Mouse (Mus musculus) myocyte (in vitro differentiated cells): Measurements from ENCODE around the gene Padi6. TPM values are rescaled to one million over a fixed set of nuclear protein-coding genes. Genes with fewer than 3 reads are reported as not detected.

ENCODE experiments used
- H3K27me3 ChIP-seq: one replicate; pipeline ENCODE4 v1.6.1; 2011; ENCODE audit not compliant: control insufficient read depth, insufficient read depth, insufficient read length
- H3K36me3 ChIP-seq: one replicate; pipeline ENCODE4 v1.6.1; 2011; ENCODE audit not compliant: control insufficient read depth, insufficient read depth
- H3K4me2 ChIP-seq: one replicate; pipeline ENCODE4 v1.6.1; 2011; ENCODE audit warnings: low read depth, control low read depth
- H3K4me3 ChIP-seq: one replicate; pipeline ENCODE4 v1.5.1; 2011; ENCODE audit warnings: mild to moderate bottlenecking, control low read depth, moderate library complexity
- H3K79me2 ChIP-seq: one replicate; pipeline ENCODE4 v1.6.1; 2011; ENCODE audit not compliant: control insufficient read depth, insufficient read depth
- H3ac ChIP-seq: one replicate; pipeline ENCODE4 v1.6.1; 2011; ENCODE audit not compliant: control insufficient read depth, insufficient read length
- CEBPB ChIP-seq: IDR thresholded peaks from 2 replicates; pipeline ENCODE4 v1.6.1; 2011; ENCODE audit warnings: mild to moderate bottlenecking, moderate library complexity; ENCODE audit not compliant: poor library complexity, insufficient read depth, severe bottlenecking
- E2F4 ChIP-seq: IDR thresholded peaks from one replicate; pipeline ENCODE4 v1.6.1; 2011; ENCODE audit warnings: mild to moderate bottlenecking, control low read depth, moderate library complexity; ENCODE audit not compliant: insufficient read depth
- MAX ChIP-seq: IDR thresholded peaks from one replicate; pipeline ENCODE4 v1.6.1; 2011; ENCODE audit warnings: low read depth, mild to moderate bottlenecking, control low read depth
- MYOD1 ChIP-seq, 3 experiments: IDR thresholded peaks; one replicate each; pipeline ENCODE4 v1.6.1; 2011; ENCODE audit warnings: control low read depth in 2 of 3, low read depth in 2 of 3, mild to moderate bottlenecking in 2 of 3, moderate library complexity in 1 of 3; ENCODE audit not compliant: insufficient read length in 2 of 3, control insufficient read depth in 1 of 3
- MYOG ChIP-seq, 3 experiments: IDR thresholded peaks; one replicate each; pipeline ENCODE4 v1.6.1; 2011; ENCODE audit warnings: control low read depth in 2 of 3, low read depth in 2 of 3, mild to moderate bottlenecking in 2 of 3; ENCODE audit not compliant: insufficient read length in 2 of 3, control insufficient read depth in 1 of 3, insufficient read depth in 1 of 3
- POLR2A ChIP-seq: IDR thresholded peaks from one replicate; pipeline ENCODE4 v1.6.1; 2011; ENCODE audit warnings: low read depth, mild to moderate bottlenecking, control low read depth, moderate library complexity; ENCODE audit not compliant: insufficient read length
- POLR2AphosphoS2 ChIP-seq: IDR thresholded peaks from one replicate; pipeline ENCODE4 v1.6.1; 2011; ENCODE audit warnings: low read depth, control low read depth; ENCODE audit not compliant: insufficient read length
- REST ChIP-seq: IDR thresholded peaks from one replicate; pipeline ENCODE4 v1.6.1; 2011; ENCODE audit warnings: mild to moderate bottlenecking, control low read depth, moderate library complexity; ENCODE audit not compliant: insufficient read depth, insufficient read length
- SRF ChIP-seq: IDR thresholded peaks from one replicate; pipeline ENCODE4 v1.6.1; 2011; ENCODE audit warnings: low read depth; ENCODE audit not compliant: control insufficient read depth, insufficient read length
- TCF12 ChIP-seq: IDR thresholded peaks from one replicate; pipeline ENCODE4 v1.6.1; 2011; ENCODE audit warnings: mild to moderate bottlenecking, control low read depth; ENCODE audit not compliant: poor library complexity, insufficient read depth, severe bottlenecking
- TCF3 ChIP-seq: IDR thresholded peaks from one replicate; pipeline ENCODE4 v1.6.1; 2011; ENCODE audit warnings: low read depth, control low read depth; ENCODE audit not compliant: insufficient read length
- USF1 ChIP-seq: IDR thresholded peaks from one replicate; pipeline ENCODE4 v1.6.1; 2011; ENCODE audit warnings: low read depth, mild to moderate bottlenecking, control low read depth, moderate library complexity
- polyA plus RNA-seq: library from polyadenylated mRNA; unstranded; fragments of >200 nt; fragmentation: generic; extraction: Trizol; gene quantifications from one replicate; pipeline ENCODE4 v1.2.1, GENCODE M21; 2012; ENCODE audit warnings: missing spikeins

Gene Padi6
- 0.20 TPM for polyA plus RNA-seq

DNA sequence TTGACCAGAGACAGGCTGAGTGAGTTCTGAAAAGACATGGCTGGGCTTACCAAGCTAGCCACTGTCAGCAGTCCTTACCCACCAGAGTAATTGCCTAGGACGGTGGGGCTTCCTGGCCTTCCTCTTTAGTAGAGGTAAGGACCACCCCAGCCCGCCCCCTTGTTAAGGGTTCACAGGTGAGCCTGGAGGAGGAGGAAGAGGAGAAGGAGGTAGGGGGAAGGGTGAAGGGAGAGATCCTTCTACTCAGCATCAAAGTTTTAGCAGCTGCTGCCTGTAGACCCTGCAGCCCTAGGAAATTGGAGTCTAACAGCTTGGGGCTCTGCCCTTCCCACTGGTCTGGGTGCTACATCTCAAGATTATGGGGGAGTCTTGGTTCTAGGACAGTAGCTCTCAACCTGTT, at the start of gene Padi6:
TSS of gene Padi6 (minus strand) at position 101 of the 400 bp plus-strand sequence.
- H3K4me3 ChIP-seq: no peak within 1 kb of the TSS

DNA sequence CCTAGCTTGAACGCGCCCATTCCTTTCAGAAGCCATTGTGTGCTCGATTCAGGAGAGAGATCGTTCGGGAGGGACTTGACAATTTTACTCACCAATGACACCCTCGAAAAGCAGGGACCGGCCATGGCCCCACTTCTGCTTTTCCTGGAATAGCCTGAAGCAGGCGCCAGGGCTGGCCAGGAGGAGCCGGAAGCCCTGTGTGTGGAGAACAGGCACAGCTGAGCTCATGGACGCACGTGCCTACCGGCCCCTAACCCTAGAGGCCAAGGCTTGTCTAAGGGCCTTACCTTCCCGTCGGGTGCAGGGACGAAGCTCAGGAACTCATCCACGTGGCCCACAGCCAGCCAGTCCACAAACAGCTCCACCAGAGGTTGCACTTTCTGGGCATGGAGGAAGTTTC, 48.6 kb upstream of the Padi6 start:
- Histone ChIP-seq H3K36me3 (no peaks in the 10 kb centered on the region), H3K79me2 (no peaks in the 10 kb centered on the region), H3K4me3 (no peak overlapping the region), H3K27me3 (peaks cover 6% of the 10 kb centered on the region), H3K4me2 (no peak overlapping the region), H3ac (no peak overlapping the region)
- TF ChIP-seq TCF3 (no peak), MAX (no peak), E2F4 (no peak), POLR2AphosphoS2 (no peak), MYOG (IDR thresholded peaks at IDR 0.05; ENCODE audit: control insufficient read depth in 1 of 3, insufficient read depth in 1 of 3, insufficient read length in 2 of 3, low read depth in 2 of 3) (no peak), SRF (no peak), TCF12 (no peak), CEBPB (no peak)

More for the DNA sequence above, at the start of gene Padi6:
- no peaks in the 10 kb centered on the region for H3K79me2 ChIP-seq
- no peak within 1 kb of the TSS for H3ac ChIP-seq
- H3K27me3 ChIP-seq: peaks cover 17% of the 10 kb centered on the region
- no peak for TF ChIP-seq MAX
- no peak for TF ChIP-seq E2F4
- no peak for TF ChIP-seq MYOD1 (IDR thresholded peaks at IDR 0.05; ENCODE audit: control insufficient read depth in 1 of 3, insufficient read length in 2 of 3, low read depth in 2 of 3)
- TF ChIP-seq CEBPB: no peak
- TF ChIP-seq POLR2A: no peak
- no peak for TF ChIP-seq POLR2AphosphoS2
- TF ChIP-seq REST: no peak
- no peak for TF ChIP-seq USF1
- TF ChIP-seq SRF: no peak
- no peak for TF ChIP-seq TCF3
- no peak within 1 kb of the TSS for H3K4me2 ChIP-seq
- H3K36me3 ChIP-seq: no peaks in the 10 kb centered on the region

DNA sequence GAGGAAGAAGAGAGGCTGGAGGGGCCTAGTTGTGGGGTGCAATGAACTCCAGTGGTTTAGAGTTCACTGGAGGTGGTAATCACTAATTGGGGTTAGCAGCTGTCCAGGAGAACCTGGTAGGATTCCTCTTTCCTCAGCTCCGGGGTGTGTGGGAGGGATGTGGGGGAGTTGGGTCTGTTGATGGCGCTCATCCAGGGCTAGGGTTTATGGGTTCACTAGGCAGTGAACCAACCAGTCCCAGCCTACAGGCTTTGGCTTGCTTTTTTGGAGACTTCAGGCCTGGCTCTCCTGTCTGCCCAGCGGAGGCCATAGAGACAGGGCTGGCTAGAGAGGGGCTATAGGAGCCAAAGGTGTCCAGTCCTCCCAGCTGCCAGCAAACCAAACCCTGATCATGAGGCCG, 47.5 kb upstream of the Padi6 start:
- TF ChIP-seq MYOD1 (IDR thresholded peaks at IDR 0.05; ENCODE audit: control insufficient read depth in 1 of 3, insufficient read length in 2 of 3, low read depth in 2 of 3) (no peak), TCF12 (no peak), TCF3 (no peak), REST (no peak), CEBPB (no peak), E2F4 (no peak), MAX (no peak), POLR2AphosphoS2 (no peak), SRF (no peak), POLR2A (no peak), MYOG (IDR thresholded peaks at IDR 0.05; ENCODE audit: control insufficient read depth in 1 of 3, insufficient read depth in 1 of 3, insufficient read length in 2 of 3, low read depth in 2 of 3) (no peak), USF1 (no peak)
- Histone ChIP-seq H3K36me3 (no peaks in the 10 kb centered on the region), H3K79me2 (no peaks in the 10 kb centered on the region), H3K4me3 (no peak overlapping the region), H3K4me2 (no peak overlapping the region), H3ac (no peak overlapping the region), H3K27me3 (peaks cover 6% of the 10 kb centered on the region)

DNA sequence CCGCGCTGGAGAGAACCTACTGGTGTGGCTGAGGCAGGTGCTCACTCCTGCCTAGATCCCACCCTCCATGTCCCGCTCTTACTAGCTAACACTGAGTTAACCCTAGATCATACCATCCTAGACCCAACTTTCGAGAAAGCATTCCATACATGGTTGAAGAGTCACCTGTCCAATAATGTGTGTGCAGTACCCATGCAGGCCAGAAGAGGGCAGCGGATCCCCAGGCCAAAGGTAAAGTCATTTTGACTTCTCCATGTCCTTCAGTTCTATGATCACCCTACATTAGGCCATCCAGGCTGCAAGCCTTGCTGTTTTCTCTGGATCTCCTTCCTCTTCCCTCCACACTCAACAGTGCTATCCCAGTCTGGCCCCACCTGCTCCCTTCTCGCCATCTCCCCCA, 46.5 kb upstream of the Padi6 start:
- TF ChIP-seq TCF3: no peak
- TF ChIP-seq POLR2AphosphoS2: no peak
- no peak for TF ChIP-seq E2F4
- peak in 1 of 3 experiments; percentile 46 for TF ChIP-seq MYOD1 (IDR thresholded peaks at IDR 0.05; ENCODE audit: control insufficient read depth in 1 of 3, insufficient read length in 2 of 3, low read depth in 2 of 3)
- TF ChIP-seq MYOG (IDR thresholded peaks at IDR 0.05; ENCODE audit: control insufficient read depth in 1 of 3, insufficient read depth in 1 of 3, insufficient read length in 2 of 3, low read depth in 2 of 3): no peak
- Histone ChIP-seq H3K27me3 (peaks cover 6% of the 10 kb centered on the region), H3K4me2 (no peak overlapping the region), H3K79me2 (no peaks in the 10 kb centered on the region), H3ac (no peak overlapping the region), H3K4me3 (no peak overlapping the region), H3K36me3 (no peaks in the 10 kb centered on the region)

DNA sequence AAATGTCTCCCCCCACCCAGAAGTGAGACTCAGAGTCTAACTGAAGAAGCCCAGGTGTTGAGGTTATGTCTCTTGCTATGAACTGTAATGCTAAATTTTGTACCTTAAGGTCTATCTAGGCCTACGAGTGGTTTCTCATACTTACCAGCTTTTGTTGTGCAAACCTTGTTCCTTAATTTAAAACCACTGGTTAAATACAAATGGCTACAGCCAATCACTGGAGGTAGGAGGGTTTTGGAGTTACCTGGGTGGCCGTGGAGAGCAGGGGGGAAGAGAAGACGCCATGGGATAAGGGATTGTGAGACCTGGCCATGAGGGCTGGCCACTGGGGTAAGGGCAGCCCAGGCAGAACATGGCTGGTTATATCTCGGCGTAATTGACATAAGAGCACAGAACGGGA, 45.8 kb upstream of the Padi6 start:
- Histone ChIP-seq H3K79me2 (no peaks in the 10 kb centered on the region), H3ac (no peak overlapping the region), H3K36me3 (no peaks in the 10 kb centered on the region), H3K4me3 (no peak overlapping the region), H3K27me3 (peaks cover 6% of the 10 kb centered on the region), H3K4me2 (no peak overlapping the region)
- no peak for TF ChIP-seq POLR2AphosphoS2
- no peak for TF ChIP-seq MYOD1 (IDR thresholded peaks at IDR 0.05; ENCODE audit: control insufficient read depth in 1 of 3, insufficient read length in 2 of 3, low read depth in 2 of 3)
- no peak for TF ChIP-seq CEBPB
- no peak for TF ChIP-seq TCF3
